Mouse (Mus musculus) naive thymus-derived CD4-positive, alpha-beta T cell, adult 2 months (primary cell): ENCODE results near the gene Eif1.
A peak's percentile ranks its signal among the peaks of the same experiment; 100 is the strongest.
"Not testable (repeated sequence)": the region's sequence is repeated elsewhere in the genome, so short reads cannot be mapped to it uniquely, and the experiment has no call there.

Experiments used
- DNase-seq: peaks from one replicate; pipeline ENCODE4 v3.0.0-alpha.2; 2011; ENCODE audit warnings: low read depth

Eif1 gene

DNA sequence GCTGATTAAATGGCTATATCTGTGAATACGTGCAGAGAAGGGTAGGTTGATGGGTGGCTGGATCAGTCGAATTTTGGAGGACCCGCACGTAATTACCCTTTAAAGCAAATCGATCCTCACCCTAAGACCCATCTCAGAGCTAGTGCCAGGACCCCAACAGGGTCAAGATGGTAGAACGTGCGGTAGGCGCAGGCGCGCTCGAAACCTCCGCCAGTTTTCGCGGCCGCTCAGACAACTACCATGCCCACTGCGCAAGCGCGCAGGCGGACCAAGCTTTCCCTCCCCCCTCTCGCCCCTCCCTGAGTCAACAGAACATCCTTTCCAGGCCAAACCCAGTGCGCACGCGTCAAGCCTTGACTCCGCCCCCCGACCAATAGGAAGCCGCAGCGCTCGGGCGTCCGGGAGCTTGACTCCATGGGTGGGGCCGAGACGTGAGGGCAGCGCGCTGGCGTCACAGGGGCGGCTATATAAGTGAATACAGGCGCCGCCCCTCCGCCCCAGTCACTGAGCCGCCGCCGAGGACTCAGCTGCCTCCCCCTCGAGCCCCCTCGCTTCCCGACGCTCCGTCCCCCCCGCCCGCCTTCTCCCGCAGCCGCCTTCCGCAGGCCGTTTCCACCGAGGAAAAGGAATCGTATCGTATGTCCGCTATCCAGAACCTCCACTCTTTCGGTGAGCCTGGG lies at the start of gene Eif1:
Gene Eif1, plus strand, starts transcription at position 394 of the 680 bp plus-strand sequence.
- DNase-seq = peak; percentile 100

DNA sequence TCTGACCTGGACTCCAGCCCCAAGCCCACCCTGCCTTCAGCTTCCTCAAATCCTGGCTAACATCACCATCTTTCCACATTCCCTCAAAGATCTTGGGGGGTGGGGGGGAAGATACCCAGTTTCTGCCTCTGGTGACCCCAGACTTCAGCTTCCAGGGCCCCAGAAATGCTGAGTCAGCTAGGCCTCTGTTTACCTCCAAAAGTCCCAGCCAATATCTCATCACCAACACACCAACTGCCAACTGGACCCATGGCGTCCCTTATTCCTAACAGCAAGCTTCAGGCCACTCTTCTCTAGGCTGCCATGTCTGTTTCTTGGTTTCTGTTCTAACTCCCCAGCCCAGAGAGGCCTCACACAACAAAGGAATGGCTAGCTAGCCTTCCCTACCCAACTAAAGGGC lies 47.8 kb upstream of the Eif1 start:
- DNase-seq = no peak

DNA sequence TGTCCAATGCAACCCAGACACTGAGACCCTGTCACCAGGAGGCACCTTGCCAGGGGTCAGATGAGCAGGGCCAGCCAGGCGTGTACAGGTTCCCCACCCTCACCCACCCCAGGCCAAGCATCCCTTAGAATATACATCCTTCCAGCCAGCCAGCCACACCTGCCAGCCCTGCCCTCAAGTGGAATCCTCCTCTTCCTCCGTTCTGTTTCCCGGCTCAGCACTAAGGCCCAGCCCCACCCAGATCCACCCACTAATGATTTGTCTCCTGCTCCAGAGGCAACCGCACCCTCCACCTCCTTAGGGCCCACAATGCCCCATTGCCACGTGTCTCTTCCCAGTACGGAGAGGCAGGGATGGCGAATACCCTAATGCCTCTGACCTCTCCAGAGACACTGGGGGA lies 45.0 kb upstream of the Eif1 start:
- DNase-seq = no peak

DNA sequence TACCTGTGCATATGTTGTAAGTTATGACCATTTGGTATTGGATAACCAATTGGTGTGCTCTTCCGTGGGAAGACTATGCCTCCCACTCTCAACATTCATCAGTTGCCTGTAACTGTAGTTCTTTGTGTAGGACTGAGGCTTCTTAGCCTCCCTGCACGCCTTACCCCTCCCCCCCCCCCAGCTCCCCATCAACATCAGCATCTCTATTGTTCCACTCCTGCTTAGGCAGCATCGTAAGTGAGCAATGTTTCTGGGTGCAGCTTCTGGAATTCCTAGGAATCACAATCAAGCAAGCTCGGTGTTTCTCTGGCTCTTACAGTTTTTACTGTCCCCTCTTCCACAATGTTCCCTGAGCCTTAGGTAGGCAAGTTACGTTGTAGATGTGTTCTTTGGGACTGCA lies 44.2 kb upstream of the Eif1 start:
- no peak for DNase-seq

DNA sequence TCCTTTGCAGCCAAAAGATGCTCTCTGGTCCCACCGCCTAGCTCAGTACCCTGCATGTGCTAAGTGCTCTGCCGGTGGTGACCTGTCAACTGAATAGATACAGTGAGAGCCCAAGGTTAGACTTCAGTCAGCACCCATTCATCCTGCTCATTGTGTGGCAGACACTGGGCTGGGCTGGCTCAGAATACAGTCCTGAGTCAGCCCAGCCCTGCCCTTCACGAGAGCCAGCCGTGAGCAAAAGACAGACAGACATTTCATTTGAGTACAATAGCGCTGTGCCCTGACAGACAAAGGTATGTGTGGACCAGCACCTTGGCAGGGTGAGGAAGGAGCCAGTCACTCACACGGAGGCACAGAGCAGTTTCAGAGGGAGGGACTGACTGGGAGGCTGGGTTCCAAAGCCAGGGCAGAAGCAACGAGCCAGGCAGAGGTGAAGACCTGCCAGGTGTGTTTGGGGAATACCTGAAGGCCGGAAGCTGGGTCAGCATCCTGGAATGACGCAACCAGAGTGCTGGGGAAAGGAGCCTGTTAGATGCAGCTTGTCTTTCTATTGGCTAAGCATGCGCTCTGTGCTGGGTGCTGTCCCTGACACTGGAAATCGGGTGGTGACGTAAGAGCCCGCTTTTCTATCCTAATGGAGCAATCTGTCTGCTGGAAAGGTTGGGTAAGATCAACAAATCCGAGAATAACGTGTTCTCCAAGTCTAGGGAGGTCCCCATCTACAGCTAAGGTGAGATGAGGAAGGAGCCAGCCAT lies 41.8 kb upstream of the Eif1 start:
- no peak for DNase-seq

DNA sequence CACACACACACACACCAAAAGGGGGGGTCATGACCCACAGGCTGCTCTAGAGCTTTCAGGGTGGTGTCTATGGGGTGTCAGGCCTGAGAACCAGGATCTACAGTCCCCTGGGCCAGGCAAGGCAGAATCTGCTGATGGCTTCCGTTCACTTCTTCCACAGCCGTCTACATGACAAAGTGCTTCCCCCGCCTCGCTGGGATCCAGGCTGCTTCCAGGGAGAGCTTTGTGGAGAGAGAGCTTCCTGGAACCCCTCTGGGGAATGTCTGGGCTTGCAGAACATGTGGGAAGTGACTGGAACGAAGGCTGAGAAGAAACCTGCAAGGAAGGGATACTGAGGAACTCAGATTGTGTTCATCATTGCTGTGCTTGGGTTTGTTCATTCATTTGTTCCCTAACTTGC lies 40.9 kb upstream of the Eif1 start:
- no peak for DNase-seq

DNA sequence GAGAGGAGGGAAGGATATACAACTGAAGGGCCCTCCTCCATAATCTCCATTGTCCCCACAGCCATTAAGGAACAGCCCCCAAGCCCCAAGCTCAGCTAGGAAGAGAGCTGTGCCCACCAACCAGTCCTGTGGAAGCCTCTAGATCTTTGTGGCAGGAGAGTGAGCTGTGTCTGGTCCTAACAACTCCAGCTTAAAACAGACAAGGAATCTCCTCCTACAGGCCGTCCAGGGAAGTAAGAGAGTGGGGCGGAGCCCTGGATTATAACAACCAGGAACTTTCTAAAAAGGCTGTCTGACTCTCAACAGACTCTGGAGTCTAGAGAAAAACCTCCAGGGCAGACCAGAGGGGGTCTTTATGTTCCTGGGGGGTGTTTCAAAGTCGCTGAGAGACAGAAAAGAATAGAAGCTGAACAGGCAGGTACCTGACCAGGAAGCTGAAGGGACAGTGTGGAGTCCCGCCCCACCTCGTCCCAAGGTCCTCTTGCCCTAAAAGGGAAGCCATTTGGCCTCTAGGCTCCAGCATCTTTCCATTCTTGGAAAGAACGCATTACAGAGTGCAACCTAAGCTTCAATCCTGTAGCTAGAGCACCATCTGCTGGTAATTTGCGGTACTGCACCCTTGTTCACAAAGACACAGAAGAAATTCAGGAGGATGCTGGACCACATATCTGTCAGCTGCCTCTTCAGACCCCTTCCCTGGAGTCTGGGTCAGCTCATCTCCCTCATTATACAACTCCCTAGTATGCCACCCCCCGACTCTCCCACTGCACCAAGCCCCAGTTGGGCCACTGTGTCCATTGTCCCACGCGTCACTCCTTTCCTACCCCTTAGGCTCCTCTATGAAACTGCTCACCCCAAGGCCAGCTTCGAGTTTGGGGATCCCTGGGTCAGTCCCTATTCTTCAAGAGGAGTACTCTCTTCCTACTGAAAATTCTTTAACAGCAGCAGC lies 37.8 kb upstream of the Eif1 start:
- peak; percentile 86 for DNase-seq

DNA sequence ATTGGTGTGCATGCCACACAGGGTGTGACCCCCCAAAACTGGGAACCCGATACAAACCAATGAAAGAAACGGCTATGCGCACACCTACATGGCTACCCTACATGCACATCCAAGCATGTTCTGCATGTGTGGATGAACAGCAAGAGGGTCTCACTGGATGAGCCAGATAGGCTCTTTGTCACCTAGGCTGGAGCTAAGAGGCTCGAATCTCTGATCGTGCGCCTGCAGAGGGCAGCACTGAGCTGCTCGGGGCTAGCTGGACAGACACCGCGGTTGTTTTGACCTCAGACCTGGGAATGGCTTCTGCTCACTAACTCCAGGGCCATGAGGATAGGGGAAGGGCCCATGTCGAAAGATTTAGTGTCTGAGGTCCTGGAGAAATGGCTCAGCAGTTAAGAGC lies 37.1 kb upstream of the Eif1 start:
- peak; percentile 77 for DNase-seq

DNA sequence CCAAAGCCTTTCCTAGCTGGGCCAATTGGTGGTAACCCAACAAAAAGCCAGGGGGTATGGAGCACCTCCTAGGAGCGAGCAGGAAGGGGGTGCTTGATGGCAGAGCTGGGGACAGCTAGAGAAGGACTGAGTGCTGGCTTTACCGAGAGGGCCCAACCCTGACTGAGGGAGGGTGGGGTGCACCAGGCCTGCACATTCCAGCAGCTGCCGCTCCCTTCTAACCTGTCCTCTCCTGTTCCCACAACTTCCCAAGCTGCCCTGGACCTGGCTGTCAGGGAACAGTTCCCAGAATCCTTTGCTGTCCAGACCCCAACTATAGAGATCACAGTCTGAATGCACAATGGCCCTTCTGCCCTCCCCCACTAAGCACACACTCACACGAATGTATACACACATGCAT lies 34.7 kb upstream of the Eif1 start:
- DNase-seq = no peak

DNA sequence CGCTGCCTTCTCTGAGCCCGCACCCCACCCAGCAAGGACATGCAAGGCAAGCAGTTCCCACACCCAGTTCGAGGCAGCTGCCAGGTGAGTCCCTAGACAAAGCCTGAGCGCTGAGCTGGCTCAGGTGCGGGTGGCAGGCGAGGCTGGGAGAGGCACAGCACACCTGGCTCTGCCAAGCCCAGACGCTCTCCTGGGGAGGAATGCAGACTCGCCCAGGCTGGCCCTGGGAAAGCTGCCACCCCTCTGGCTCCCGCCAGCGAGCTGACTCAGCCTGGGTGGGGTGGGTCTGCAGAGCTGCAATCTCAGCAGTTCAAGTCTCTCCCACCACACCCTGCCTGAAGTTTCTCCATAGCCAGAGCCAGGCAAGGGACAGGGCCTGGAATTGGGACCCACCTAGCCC lies 32.7 kb upstream of the Eif1 start:
- no peak for DNase-seq

DNA sequence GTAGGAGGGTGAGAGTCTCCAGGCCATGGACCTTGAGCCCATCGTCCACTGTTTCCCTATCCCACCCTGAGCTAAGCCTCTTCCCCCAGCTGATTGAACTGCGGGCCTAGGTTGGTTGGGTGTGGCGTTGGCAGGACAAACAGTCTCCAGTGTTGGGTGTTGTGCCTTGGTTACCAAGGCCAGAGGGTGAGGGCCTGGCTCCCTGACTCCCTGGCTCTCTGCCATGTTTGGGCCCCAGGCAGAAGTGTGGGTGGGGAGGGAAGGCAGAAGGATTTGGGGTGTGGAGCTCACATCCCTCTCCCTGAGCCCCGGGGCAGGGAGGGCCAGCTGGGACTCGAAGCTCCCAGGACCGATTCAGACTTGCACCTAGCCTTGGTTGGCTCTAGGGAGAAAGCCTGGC lies 30.7 kb upstream of the Eif1 start:
- no peak for DNase-seq

DNA sequence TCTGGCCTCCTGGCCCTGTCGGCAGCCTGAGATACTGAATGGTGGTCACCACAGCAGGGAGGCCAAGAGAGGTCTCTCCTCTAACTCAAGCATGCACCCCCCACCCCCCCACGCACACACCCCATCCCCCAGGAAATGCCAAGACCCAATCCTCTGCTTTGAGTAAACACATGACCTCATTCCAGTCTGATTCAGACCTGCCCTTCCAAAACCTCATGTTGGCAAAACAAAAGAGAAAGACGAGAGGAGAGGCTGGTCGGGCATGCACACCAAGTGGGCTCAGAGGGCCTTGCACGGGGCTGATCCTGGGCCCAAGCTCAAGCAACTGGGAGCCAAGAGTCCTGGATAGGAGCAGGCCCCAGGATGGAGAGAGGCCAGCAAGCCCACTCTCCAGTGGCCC lies 29.4 kb upstream of the Eif1 start:
- DNase-seq = no peak

DNA sequence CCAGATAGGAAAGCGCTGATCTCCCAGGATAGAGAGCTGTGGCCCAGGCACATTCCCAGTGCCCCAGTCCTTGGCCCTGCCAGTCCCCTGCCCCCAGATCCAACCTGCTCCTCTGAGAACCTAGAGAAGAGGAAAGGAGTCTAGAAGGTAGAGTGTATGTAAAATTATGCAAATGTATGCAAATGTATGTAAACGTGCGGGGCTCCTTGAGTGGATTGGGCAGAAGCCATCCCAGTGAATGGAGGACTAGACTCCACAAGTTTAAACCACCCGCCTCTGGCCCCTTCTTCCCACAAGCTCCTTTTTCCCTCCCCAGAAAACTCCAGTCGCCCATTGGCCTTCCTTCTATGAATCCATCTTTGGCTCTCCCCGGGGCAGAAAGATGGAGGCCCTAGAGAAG lies 26.8 kb upstream of the Eif1 start:
- no peak for DNase-seq

DNA sequence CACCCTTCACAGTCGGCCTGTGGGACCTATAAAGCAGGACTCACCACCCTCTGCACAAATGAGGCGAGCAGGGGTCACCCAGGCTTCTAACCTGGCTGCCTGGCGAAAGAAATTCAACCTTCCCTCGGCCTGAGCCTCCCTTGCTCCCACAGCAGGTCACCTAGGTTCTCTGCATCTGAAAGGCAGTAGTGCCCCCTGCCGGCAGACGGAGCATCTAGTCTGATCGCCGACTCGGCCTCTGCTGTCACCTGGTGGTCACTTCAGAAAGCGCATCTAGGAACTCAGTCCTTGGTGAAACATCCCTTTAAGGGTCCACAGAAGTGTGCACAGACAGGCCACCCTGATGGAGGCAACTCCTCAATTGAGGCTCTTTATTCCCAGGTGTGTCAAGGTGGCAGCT lies 24.4 kb upstream of the Eif1 start:
- peak; percentile 92 for DNase-seq

DNA sequence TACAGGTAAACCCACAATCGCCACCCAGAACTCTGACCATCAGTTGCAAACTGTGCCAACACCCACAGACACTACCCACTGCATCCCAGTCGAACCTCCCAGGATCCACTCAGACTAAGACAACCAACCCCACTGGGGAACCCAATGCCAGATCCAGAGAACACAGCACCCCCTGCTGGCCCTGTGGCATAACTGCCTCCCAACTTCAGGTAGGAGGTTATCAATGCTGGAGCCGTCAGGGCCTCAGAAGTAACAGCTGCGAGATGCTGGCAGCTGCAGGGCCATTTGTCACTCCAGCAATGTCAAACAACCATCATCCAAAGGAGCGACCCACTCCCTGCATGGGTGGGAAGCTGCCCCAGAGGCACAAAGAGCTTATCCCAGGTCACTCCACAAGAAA lies 21.9 kb upstream of the Eif1 start:
- DNase-seq = peak; percentile 72

DNA sequence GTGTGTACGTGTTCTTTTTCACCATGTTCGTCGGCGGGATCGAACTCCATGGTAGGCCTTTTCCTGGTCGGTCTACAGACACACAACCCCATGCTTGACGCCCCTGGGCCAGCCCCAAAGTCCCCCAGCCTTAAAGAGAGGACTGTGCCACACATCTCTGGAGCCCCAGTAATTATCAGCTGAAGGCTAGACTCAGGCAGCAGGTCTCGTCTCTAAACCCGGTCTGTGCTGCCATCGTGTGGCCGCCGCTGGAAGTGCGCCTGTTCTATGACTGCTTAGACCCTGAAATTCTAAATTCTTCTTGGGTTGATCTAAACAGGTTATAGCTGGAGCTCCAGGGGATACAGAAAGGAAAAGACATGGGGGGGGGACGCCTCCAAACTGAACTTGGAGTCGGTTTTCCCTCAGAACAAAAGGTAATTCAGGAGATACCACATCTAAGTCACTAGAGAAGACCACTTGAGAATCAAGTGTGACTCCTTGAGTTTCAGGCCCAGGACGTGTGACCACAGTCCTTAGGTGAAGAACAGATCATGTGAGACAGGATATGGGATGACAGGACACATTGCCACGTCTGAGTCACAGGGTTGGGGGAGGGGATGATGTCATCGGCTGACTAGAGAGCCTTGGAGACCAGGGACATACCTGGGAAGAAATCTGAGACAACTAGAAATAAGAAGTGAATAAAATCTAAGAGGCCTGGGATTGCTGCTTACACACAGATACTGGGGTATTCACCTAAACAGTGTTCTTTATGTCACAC lies 21.2 kb upstream of the Eif1 start:
- DNase-seq = peak; percentile 92

DNA sequence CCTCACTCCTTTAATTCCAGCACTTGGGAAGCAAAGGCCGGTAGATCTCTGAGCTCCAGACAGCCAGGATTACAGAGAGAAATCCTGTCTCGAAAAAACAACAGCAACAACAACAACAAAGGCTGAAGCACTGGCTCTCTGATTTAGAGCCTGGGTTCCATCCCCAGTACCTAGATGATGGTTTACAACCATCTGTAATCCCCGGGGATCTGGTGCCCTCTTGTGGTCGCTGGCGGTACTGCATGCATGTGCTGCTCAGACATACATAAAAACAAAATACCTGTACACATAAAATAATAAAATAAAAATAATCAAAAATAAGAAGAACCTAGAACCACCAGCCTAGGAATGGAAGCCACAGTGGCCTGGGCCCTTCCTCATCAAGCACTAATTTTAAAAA lies 19.4 kb upstream of the Eif1 start:
- peak; percentile 86 for DNase-seq

DNA sequence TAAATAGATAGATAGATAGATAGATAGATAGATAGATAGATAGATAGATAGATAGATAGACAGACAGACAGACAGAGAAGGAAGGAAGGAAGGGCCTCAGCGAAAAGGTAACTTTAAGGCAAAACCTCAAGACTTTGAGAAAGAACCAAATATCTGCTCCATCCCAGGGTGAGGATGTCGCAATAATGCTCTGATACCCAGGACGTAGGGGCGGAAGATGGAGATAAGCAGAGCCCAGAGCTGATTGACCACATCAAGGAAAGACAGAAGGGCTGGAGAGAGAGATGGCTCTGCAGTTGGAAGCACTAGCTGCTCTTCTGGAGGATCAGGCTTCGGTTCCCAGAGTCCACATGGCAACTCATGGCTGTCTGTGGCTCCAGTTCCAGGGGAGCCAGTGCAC lies 18.4 kb upstream of the Eif1 start:
- no peak for DNase-seq

DNA sequence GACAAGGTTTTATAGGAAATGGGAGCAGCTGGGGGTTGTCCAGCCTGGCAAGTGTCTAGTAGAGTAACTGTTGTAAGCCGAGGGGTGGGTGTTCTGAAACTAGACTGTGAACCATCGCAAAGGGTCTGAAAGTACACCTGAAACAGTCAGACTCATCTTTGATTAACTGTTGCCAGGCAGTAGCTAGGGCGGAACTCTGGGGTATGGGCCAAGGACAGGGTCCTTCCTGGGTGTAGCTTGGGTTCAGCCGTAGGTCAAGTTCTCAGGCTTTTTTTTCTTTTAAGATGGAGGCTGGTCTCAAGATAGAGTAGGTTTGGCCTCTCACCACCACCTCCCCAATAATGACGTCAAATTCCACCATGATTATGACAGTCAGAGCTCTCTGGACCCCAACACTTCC lies 11.8 kb upstream of the Eif1 start:
- DNase-seq = no peak

DNA sequence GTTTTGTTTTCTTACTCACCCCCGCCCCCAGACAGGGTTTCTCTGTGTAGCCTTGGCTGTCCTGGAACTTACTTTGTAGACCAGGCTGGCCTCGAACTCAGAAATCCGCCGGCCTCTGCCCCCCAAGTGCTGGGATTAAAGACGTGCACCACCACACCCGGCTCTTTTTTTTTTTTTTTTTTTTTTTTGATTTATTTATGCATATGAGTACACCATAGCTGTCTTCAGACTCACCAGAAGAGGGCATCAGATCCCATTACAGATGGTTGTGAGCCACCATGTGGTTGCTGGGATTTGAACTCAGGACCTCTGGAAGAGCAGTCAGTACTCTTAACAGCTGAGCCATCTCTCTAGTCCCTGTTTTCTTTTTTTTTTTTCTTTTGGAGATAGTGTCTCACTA lies 11.0 kb upstream of the Eif1 start:
- not testable (repeated sequence) for DNase-seq

DNA sequence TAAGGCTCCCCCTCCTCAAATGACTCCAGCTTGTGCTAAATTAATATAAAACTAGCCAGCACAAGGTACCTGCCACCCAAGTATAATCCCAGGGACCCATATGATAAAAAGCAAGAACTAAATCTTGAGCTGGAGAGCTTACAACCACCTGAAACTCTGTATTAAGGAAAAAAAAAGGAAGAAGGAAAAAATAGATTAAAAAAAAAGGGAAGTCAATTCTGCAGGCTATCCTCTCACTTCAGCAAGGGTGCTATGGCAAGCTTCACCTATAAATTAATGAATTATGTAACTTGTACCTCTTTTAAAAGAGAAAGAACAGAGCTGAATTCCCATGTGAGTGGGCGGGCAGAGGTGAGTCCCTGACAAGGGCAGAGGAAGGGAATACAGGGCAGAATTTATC lies 8.0 kb upstream of the Eif1 start:
- no peak for DNase-seq

DNA sequence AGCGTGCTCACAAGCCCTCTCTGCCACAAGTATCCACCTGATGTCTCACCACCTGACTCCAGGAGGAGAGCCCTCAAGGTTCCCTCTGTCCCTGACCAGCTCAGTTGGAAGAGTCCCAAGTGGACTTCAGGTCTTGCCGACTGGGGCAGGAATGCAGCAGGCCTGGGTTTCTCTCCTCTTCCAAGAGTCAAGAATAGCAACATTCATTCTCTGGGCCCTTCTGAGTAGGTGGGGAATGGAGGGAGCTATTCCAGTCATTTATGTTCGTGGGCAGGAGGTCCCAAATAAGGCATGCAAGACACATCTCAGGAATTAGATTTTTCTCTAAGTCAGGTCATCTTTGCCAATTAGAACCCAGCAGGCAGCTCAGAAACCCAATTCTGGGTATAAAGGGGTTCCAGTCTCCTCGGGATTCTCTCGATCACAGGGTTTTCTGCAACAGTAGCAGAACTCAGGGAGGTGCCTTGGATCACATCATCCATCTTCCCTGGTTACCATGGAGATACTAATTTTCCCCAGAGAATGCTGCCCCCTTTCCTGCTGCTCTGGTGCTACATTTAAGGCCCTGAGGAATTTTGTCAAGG lies 7.5 kb upstream of the Eif1 start:
- DNase-seq = no peak
